In the genomic region with DNA sequence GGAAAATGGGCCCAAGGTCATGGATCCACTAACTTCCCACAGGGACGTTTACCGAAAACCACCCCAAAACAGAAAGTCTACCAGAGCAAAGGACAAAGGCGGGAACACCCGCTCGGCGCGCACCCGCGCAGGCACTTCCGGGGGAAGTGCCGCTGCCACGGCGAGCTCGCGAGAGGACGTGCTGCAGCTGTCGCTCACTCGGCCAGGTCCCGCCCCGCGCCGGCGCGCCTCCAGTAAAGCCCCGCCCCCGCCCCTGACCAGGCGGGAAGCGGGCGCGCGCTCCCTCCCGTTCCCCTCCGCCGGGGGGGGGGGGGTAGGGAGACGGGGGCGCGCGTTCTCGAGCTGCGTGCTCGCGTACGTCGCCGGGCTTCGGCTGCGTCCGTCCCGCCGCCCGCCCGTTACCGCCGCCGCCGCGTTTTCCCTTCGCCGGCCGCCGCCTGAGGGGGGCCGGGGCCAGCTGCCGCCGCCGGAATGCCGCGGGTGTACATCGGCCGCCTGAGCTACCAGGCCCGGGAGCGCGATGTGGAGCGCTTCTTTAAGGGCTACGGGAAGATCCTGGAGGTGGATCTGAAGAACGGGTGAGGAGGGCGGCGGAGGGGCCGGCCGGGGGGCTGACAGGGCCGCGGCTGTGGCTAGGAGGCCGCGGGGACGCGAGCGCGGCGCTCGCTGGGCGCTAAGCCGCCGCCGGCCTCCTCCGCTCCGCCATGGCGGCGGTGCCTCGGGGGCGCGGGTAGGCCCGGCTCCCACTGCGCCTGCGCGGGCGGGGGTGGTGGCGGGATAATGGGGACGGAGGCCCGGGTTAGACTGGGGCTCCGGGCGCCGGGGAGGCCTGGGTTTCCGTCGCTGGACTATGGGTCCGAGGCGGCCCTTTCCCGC, we compare ENCODE assay signal across 1 mouse cellular context.
A peak's percentile ranks its signal among the peaks of the same experiment; 100 is the strongest.
TF ChIP-seq lines count a peak whose summit lies in the region.

Gene Srsf4 (plus strand): TSS at position 325 of the 876 bp plus-strand sequence.

TF ChIP-seq in MEL, 35 proteins besides CTCF, POLR2A, EP300 and RAD21 (continued from another document):
- TF ChIP-seq BHLHE40 (IDR thresholded peaks at IDR 0.05; ENCODE audit: borderline replicate concordance, low read depth, low read length) (no peak), UBTF (IDR thresholded peaks at IDR 0.05; ENCODE audit: borderline replicate concordance, insufficient read depth, low read depth, low read length) (no peak), SMC3 (IDR thresholded peaks at IDR 0.05; ENCODE audit: low read depth, low read length) (no peak), CHD2 (IDR thresholded peaks at IDR 0.05; ENCODE audit: low read length) (peak; percentile 93), ZMIZ1 (IDR thresholded peaks at IDR 0.05; ENCODE audit: low read depth, low read length) (peak; percentile 92), GATA1 (IDR thresholded peaks at IDR 0.05; ENCODE audit: low read depth, low read length) (no peak), ZNF384 (IDR thresholded peaks at IDR 0.05; ENCODE audit: low read depth, low read length) (no peak), E2F4 (IDR thresholded peaks at IDR 0.05; ENCODE audit: borderline replicate concordance, low read depth, low read length) (peak; percentile 98)
